ENCODE assay signal across 9 mouse cellular contexts in the genomic region with DNA sequence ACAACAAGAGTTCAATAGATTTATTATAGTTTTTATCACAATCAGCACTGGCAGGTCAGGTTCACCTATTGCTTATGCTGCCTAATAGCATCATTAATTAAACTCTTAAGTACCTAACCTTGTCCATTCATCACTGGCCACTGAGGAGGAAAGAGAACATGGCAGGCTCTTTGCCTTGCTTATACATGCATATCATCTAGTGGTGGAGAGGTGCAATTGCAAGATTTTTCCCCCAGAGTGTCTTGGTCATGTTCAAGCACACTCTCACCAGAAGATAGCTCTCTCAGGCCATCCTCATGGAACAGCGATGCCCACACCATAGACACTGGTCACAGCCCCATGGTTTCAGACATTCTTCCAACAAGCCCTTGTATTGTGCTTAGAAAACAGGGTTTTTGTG.
DNase-seq lines count a peak whose midpoint lies in the region; ATAC-seq and TF ChIP-seq lines count a peak whose summit lies in the region.
"Had no signal": no experiment of that assay in that cellular context is flagged by ENCODE, and none has a peak within 500 bp of the region (broad histone marks: within the 10 kb centered on the region; RNA-seq: fewer than 3 reads in every experiment).

No protein-coding gene starts in this region.

- no peaks in the 10 kb centered on the region for H3K9me3 ChIP-seq in hindbrain, embryonic 12.5 days (replicated peaks)
- no peaks in the 10 kb centered on the region for H3K9me3 ChIP-seq in hindbrain, embryonic 10.5 days
- no peaks in the 10 kb centered on the region for H3K9me3 ChIP-seq in stomach, postnatal 0 days (ENCODE audit: control insufficient read depth, low read length)
- no peaks in the 10 kb centered on the region for H3K9me3 ChIP-seq in forebrain, embryonic 15.5 days
- no peaks in the 10 kb centered on the region for H3K9me3 ChIP-seq in forebrain, embryonic 10.5 days
- H3K9me3 ChIP-seq: neural tube, embryonic 12.5 days had no signal

- H3K4me1 ChIP-seq in hindbrain, embryonic 12.5 days: peaks cover 11% of the 10 kb centered on the region
- H3K4me1 ChIP-seq in hindbrain, embryonic 10.5 days (replicated peaks): peaks cover 9% of the 10 kb centered on the region
- 0 out of 2 replicates have a peak, but pooled peaks cover 2% of the 10 kb centered on the region for H3K4me1 ChIP-seq in stomach, postnatal 0 days (replicated peaks; ENCODE audit: control insufficient read depth, insufficient read depth)
- H3K4me1 ChIP-seq in forebrain, embryonic 15.5 days: peaks cover 15% of the 10 kb centered on the region
- H3K4me1 ChIP-seq in forebrain, embryonic 10.5 days: peaks cover 14% of the 10 kb centered on the region
- H3K4me1 ChIP-seq: neural tube, embryonic 12.5 days had no signal

- 85% methylated on average over 1 of the region's 1 CpGs for WGBS in hindbrain, embryonic 12.5 days
- WGBS in hindbrain, embryonic 10.5 days: 79% methylated on average over 1 of the region's 1 CpGs
- 85% methylated on average over 1 of the region's 1 CpGs for WGBS in stomach, postnatal 0 days
- 81% methylated on average over 1 of the region's 1 CpGs for WGBS in forebrain, embryonic 15.5 days
- 80% methylated on average over 1 of the region's 1 CpGs for WGBS in forebrain, embryonic 10.5 days

- no peak overlapping the region for H3K4me3 ChIP-seq in hindbrain, embryonic 12.5 days
- no peak overlapping the region for H3K4me3 ChIP-seq in hindbrain, embryonic 10.5 days
- H3K4me3 ChIP-seq in stomach, postnatal 0 days (ENCODE audit: low read depth, low read length): no peak overlapping the region
- H3K4me3 ChIP-seq in forebrain, embryonic 15.5 days: no peak overlapping the region
- no peak overlapping the region for H3K4me3 ChIP-seq in forebrain, embryonic 10.5 days
- H3K4me3 ChIP-seq: neural tube, embryonic 12.5 days had no signal

- TF ChIP-seq CTCF in stomach, postnatal 0 days (IDR thresholded peaks at IDR 0.05; ENCODE audit: low read depth): peak; percentile 82

- H3K9ac ChIP-seq in hindbrain, embryonic 12.5 days: no peak overlapping the region
- H3K9ac ChIP-seq in stomach, postnatal 0 days (ENCODE audit: low read length): no peak overlapping the region
- no peak overlapping the region for H3K9ac ChIP-seq in forebrain, embryonic 15.5 days (replicated peaks)
- H3K9ac ChIP-seq: neural tube, embryonic 12.5 days had no signal

- no peaks in the 10 kb centered on the region for H3K27me3 ChIP-seq in hindbrain, embryonic 12.5 days
- H3K27me3 ChIP-seq in hindbrain, embryonic 10.5 days (ENCODE audit: insufficient read depth, poor library complexity, severe bottlenecking): peaks cover 3% of the 10 kb centered on the region; the same call in 1 of the 2 replicates
- H3K27me3 ChIP-seq in stomach, postnatal 0 days (ENCODE audit: control insufficient read depth, insufficient read depth, low read length): no peaks in the 10 kb centered on the region
- no peaks in the 10 kb centered on the region for H3K27me3 ChIP-seq in forebrain, embryonic 15.5 days
- no peaks in the 10 kb centered on the region for H3K27me3 ChIP-seq in forebrain, embryonic 10.5 days (ENCODE audit: poor library complexity, severe bottlenecking)
- H3K27me3 ChIP-seq: neural tube, embryonic 12.5 days had no signal

- ATAC-seq in hindbrain, embryonic 12.5 days (ENCODE audit: low FRiP score): 0 out of 2 replicates have a peak, but pooled peaks have one; percentile 10
- no peak for ATAC-seq in stomach, postnatal 0 days (ENCODE audit: low FRiP score, low TSS enrichment)
- no peak for ATAC-seq in forebrain, embryonic 15.5 days (replicated peaks)

- no peak overlapping the region for H3K27ac ChIP-seq in hindbrain, embryonic 12.5 days
- no peak overlapping the region for H3K27ac ChIP-seq in hindbrain, embryonic 10.5 days
- H3K27ac ChIP-seq in stomach, postnatal 0 days (replicated peaks): no peak overlapping the region
- H3K27ac ChIP-seq in forebrain, embryonic 15.5 days (replicated peaks): no peak overlapping the region
- H3K27ac ChIP-seq in forebrain, embryonic 10.5 days: no peak overlapping the region
- H3K27ac ChIP-seq: neural tube, embryonic 12.5 days had no signal

- TF ChIP-seq EP300 in stomach, postnatal 0 days (optimal IDR thresholded peaks at IDR 0.05): no peak

- no peak overlapping the region for H3K4me2 ChIP-seq in hindbrain, embryonic 12.5 days (replicated peaks)
- H3K4me2 ChIP-seq in stomach, postnatal 0 days (replicated peaks; ENCODE audit: low read depth): no peak overlapping the region
- no peak overlapping the region for H3K4me2 ChIP-seq in forebrain, embryonic 15.5 days (replicated peaks)
- H3K4me2 ChIP-seq: neural tube, embryonic 12.5 days had no signal

- H3K36me3 ChIP-seq in hindbrain, embryonic 12.5 days: no peaks in the 10 kb centered on the region
- H3K36me3 ChIP-seq in hindbrain, embryonic 10.5 days: no peaks in the 10 kb centered on the region
- H3K36me3 ChIP-seq in stomach, postnatal 0 days (ENCODE audit: control insufficient read depth, insufficient read depth, low read length): no peaks in the 10 kb centered on the region
- H3K36me3 ChIP-seq in forebrain, embryonic 15.5 days: no peaks in the 10 kb centered on the region
- no peaks in the 10 kb centered on the region for H3K36me3 ChIP-seq in forebrain, embryonic 10.5 days (replicated peaks)
- H3K36me3 ChIP-seq: neural tube, embryonic 12.5 days had no signal

- DNase-seq in hindbrain, embryonic 10.5 days (ENCODE audit: low spot score): no peak
- peak; percentile 28 to 33 for DNase-seq in right cerebral cortex, postnatal 10 days (ENCODE audit: low spot score in 2 of 2)
- no peak for DNase-seq in right cerebral cortex, postnatal 36 days (ENCODE audit: low spot score in 2 of 2)
- DNase-seq in forelimb bud, embryonic 11.5 days (ENCODE audit: low read depth, low spot score): peak; percentile 32
- DNase-seq in stomach, postnatal 0 days (ENCODE audit: low spot score): no peak
- no peak for DNase-seq in forebrain, embryonic 10.5 days (ENCODE audit: extremely low spot score, low spot score)

Comparison
In these comparisons a context has a peak if more than half of its experiments do, and no peak if none do; other contexts are left out.
1. DNase-seq: peak in right cerebral cortex, postnatal 10 days (2 of 2) and forelimb bud, embryonic 11.5 days (single experiment); none in hindbrain, embryonic 10.5 days (single experiment), right cerebral cortex, postnatal 36 days (0 of 2), stomach, postnatal 0 days (single experiment) and forebrain, embryonic 10.5 days (single experiment).